Mouse (Mus musculus) cortical plate, adult 2 months (tissue): ENCODE data around the gene Loxl1.

Source experiments
- CTCF ChIP-seq: fragments of 200-500 bp; IDR thresholded peaks from 2 replicates; pipeline ENCODE4 v1.5.1; 2011; ENCODE audit warnings: mild to moderate bottlenecking, control low read depth, low read length; ENCODE audit not compliant: insufficient read depth; ENCODE audit errors: extremely low read depth
- POLR2A ChIP-seq: fragments of 200-500 bp; IDR thresholded peaks from 2 replicates; pipeline ENCODE4 v1.6.1; 2011; ENCODE audit warnings: mild to moderate bottlenecking, low read length, control low read depth; ENCODE audit not compliant: insufficient read depth; ENCODE audit errors: extremely low read depth

GRCm38 (mm10) chr9:58278313-58278712 is 34.7 kb downstream of the Loxl1 start:
- TF ChIP-seq CTCF (no peak), POLR2A (no peak)
